Mouse (Mus musculus) CH12.LX (cell line): ENCODE measurements around the gene Unc13a.

Source experiments
- CTCF ChIP-seq, 2 experiments: IDR thresholded peaks in 1 of 2; conservative IDR thresholded peaks in 1 of 2; 2 replicates each; pipeline ENCODE4 v1.5.1; 2011 to 2012; ENCODE audit warnings: low read depth in 2 of 2, low read length in 2 of 2, improper control_type of control experiment in 1 of 2, inconsistent platforms in 1 of 2, mild to moderate bottlenecking in 1 of 2, moderate library complexity in 1 of 2
- EP300 ChIP-seq: IDR thresholded peaks from 2 replicates; pipeline ENCODE4 v1.6.1; 2011; ENCODE audit warnings: low read length, improper control_type of control experiment
- GABPA ChIP-seq: IDR thresholded peaks from 2 replicates; pipeline ENCODE4 v1.6.1; 2012; ENCODE audit warnings: low read depth, low read length, improper control_type of control experiment, inconsistent platforms; ENCODE audit not compliant: insufficient replicate concordance
- MAX ChIP-seq: IDR thresholded peaks from 2 replicates; pipeline ENCODE4 v1.6.1; 2011; ENCODE audit warnings: low read length, improper control_type of control experiment
- POLR2A ChIP-seq: IDR thresholded peaks from 2 replicates; pipeline ENCODE4 v1.6.1; 2011; ENCODE audit warnings: low read depth, mild to moderate bottlenecking, improper control_type of control experiment, low read length
- POLR2AphosphoS2 ChIP-seq: IDR thresholded peaks from 2 replicates; pipeline ENCODE4 v1.6.1; 2011; ENCODE audit warnings: low read depth, low read length, improper control_type of control experiment
- TCF12 ChIP-seq: IDR thresholded peaks from 2 replicates; pipeline ENCODE4 v1.6.1; 2014; ENCODE audit warnings: low read depth, mild to moderate bottlenecking, inconsistent platforms, low read length, improper control_type of control experiment
- ZNF384 ChIP-seq: IDR thresholded peaks from 2 replicates; pipeline ENCODE4 v1.6.1; 2012; ENCODE audit warnings: low read depth, low read length, improper control_type of control experiment, inconsistent platforms

DNA sequence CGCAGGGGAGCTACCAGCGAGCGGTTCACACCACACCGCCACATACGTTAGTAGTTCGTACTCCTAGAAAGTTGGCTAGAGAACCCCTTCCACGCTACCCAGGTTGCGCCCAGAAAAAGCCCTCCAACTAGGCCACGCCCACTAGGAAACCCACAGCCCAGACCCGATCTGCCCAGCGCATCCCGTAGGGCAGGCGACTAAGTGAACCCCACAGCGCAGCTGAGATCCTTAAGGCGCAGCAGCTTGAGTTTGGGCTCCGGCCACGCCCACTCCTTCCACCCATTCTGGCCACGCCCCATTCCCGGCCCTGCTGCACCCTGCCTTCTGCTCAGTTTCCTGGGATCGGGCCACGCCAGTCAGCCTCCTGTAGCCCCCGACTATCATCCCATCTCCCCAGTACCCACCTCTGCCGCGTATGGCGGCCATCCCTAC is 41.8 kb downstream of the Unc13a start:
- no peak for TF ChIP-seq POLR2A
- no peak for TF ChIP-seq CTCF (conservative IDR thresholded peaks at IDR 0.05 in 1 of 2, IDR thresholded peaks at IDR 0.05 in 1 of 2; ENCODE audit: low read depth in 2 of 2, low read length in 2 of 2)
- TF ChIP-seq POLR2AphosphoS2, result no peak
- no peak for TF ChIP-seq TCF12
- no peak for TF ChIP-seq EP300
- no peak for TF ChIP-seq GABPA
- no peak for TF ChIP-seq MAX
- no peak for TF ChIP-seq ZNF384
